Mouse (Mus musculus): Measurements from ENCODE around the gene Olfr1058. TPM values are rescaled to one million over a fixed set of nuclear protein-coding genes. Genes with fewer than 3 reads are reported as not detected.
"Not testable (repeated sequence)": the region's sequence is repeated elsewhere in the genome, so short reads cannot be mapped to it uniquely, and the experiment has no call there.

Olfr1058 gene
- total RNA-seq (2015) (not detected in 2 replicates), total RNA-seq (2017) (not detected in 2 replicates)

- ATAC-seq (ENCODE audit: poor library complexity, severe bottlenecking) = not testable (repeated sequence)
Measured at GRCm38 (mm10) chr2:86388461-86388860, at the start of gene Olfr1058. Gene Olfr1058 (minus strand): TSS chr2:86388561.

- ATAC-seq (ENCODE audit: poor library complexity, severe bottlenecking) = not testable (repeated sequence)
Measured at GRCm38 (mm10) chr2:86428511-86428910, 40.1 kb upstream of the Olfr1058 start.

DNA sequence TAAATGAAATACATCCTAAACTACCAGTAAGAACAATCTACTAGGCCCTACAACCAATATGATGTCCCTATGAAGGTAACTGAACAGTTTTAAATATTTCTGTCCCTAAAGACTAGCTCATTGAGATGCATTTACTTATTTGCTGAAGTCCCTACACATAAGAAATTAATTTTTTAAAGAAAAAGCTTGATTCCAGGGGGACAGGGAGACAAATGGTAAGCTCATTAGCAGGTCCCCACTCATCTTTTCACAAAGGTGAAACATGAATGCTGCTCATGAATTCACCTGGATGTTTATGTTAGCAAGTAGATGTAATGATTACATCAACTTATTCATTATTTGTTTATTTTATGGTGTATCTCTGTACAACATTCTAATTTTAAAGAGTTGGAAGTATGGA lies 38.3 kb upstream of the Olfr1058 start, which contains the start of gene Olfr1062:
TSS of gene Olfr1062 (minus strand) at position 101 of the 400 bp plus-strand sequence.
- ATAC-seq (ENCODE audit: poor library complexity, severe bottlenecking) = not testable (repeated sequence)

GRCm38 (mm10) chr2:86413950-86414349 lies 25.6 kb upstream of the Olfr1058 start, which contains the start of gene Olfr1061:
Gene Olfr1061 (minus strand): TSS chr2:86414050.
- no peak for ATAC-seq (ENCODE audit: poor library complexity, severe bottlenecking)

GRCm38 (mm10) chr2:86395114-86395513 lies 6.8 kb upstream of the Olfr1058 start:
- ATAC-seq (ENCODE audit: poor library complexity, severe bottlenecking) = no peak

DNA sequence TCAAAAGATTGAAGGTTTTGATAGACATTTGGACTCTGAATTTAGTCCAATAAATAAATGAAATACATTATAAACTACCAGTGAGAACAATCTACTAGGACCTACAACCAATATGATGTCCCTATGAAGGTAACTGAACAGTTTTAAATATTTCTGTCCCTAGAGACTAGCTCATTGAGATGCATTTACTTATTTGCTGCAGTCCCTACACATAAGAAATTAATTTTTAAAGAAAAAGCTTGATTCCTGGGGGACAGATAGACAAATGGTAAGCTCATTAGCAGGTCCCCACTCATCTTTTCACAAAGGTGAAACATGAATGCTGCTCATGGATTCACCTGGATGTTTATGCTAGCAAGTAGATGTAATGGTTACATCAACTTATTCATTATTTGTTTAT lies 10.1 kb downstream of the Olfr1058 start, which contains the start of gene Olfr1057:
TSS of gene Olfr1057 (minus strand) at position 101 of the 400 bp plus-strand sequence.
- ATAC-seq (ENCODE audit: poor library complexity, severe bottlenecking) = no peak

DNA sequence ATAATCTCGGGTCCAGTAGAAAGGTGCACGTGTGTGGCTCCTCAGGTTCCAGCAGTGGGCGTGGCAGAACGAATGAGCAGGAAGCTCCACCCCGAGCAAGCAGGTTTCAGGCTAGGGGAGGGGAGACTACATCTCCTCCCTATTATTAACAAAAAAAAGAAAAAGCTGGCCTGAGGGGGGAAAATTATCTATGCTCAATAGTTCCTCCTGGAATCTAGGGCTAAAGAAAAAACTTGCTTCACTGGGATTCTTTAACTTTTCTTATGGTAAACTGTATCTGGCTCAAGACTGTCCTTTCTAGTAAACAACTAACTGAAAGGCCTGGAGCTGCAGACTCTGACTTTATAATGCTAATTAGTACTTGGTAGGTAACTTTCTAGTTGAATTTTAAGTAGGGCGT lies 22.0 kb downstream of the Olfr1058 start:
- ATAC-seq (ENCODE audit: poor library complexity, severe bottlenecking) = not testable (repeated sequence)

GRCm38 (mm10) chr2:86362369-86362768 lies 26.0 kb downstream of the Olfr1058 start, which contains the start of gene Olfr1056:
Gene Olfr1056 (minus strand): TSS chr2:86362469.
- no peak for ATAC-seq (ENCODE audit: poor library complexity, severe bottlenecking)

DNA sequence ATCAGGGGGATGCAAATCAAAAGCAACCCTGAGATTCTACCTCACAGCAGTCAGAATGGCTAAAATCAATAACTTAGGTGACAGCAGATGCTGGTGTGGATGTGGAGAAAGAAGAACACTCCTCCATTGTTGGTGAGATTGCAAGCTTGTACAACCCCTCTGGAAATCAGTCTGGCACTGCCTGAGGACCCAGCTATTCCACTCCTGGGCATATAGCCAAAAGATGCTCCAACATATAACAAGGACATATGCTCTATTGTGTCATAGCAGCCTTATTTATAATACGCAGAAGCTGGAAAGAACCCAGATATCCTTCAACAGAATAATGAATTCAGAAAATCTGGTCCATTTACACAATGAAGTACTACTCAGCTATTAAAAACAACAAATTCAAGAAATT lies 36.6 kb downstream of the Olfr1058 start:
- ATAC-seq (ENCODE audit: poor library complexity, severe bottlenecking) = not testable (repeated sequence)

- ATAC-seq (ENCODE audit: poor library complexity, severe bottlenecking) = no peak
Measured at GRCm38 (mm10) chr2:86350184-86350583, 38.2 kb downstream of the Olfr1058 start, which contains the start of gene Olfr1055. Gene Olfr1055 (minus strand): TSS chr2:86350284.

- no peak for ATAC-seq (ENCODE audit: poor library complexity, severe bottlenecking)
Measured at GRCm38 (mm10) chr2:86335333-86335732, 53.0 kb downstream of the Olfr1058 start, which contains the start of gene Olfr1054. Gene Olfr1054 (minus strand): TSS chr2:86335433.

Other genes starting within 250 kb of the Olfr1058 start
- gene Olfr1040, start 241.8 kb downstream of the Olfr1058 start, total RNA-seq (2015) = not detected in 2 replicates
- not detected in 2 replicates for gene Olfr1040, start 241.8 kb downstream of the Olfr1058 start, total RNA-seq (2017)
- gene Olfr1042, start 226.7 kb downstream of the Olfr1058 start, total RNA-seq (2015) = not detected in 2 replicates
- gene Olfr1042, start 226.7 kb downstream of the Olfr1058 start, total RNA-seq (2017) = not detected in 2 replicates
- gene Olfr1043, start 221.0 kb downstream of the Olfr1058 start, total RNA-seq (2015) = not detected in 2 replicates
- not detected in 2 replicates for gene Olfr1043, start 221.0 kb downstream of the Olfr1058 start, total RNA-seq (2017)
- not detected in 2 replicates for gene Olfr1044, start 210.7 kb downstream of the Olfr1058 start, total RNA-seq (2015)
- gene Olfr1044, start 210.7 kb downstream of the Olfr1058 start, total RNA-seq (2017) = not detected in 2 replicates
- gene Olfr52, start 202.9 kb downstream of the Olfr1058 start, total RNA-seq (2015) = not detected in 2 replicates
- not detected in 2 replicates for gene Olfr52, start 202.9 kb downstream of the Olfr1058 start, total RNA-seq (2017)
- gene Olfr1045, start 185.6 kb downstream of the Olfr1058 start, total RNA-seq (2015) = not detected in 2 replicates
- not detected in 2 replicates for gene Olfr1045, start 185.6 kb downstream of the Olfr1058 start, total RNA-seq (2017)
- not detected in 2 replicates for gene Olfr1046, start 169.2 kb downstream of the Olfr1058 start, total RNA-seq (2015)
- not detected in 2 replicates for gene Olfr1046, start 169.2 kb downstream of the Olfr1058 start, total RNA-seq (2017)
- gene Olfr1047, start 157.2 kb downstream of the Olfr1058 start, total RNA-seq (2015) = not detected in 2 replicates
- not detected in 2 replicates for gene Olfr1047, start 157.2 kb downstream of the Olfr1058 start, total RNA-seq (2017)
- not detected in 2 replicates for gene Olfr1048, start 148.3 kb downstream of the Olfr1058 start, total RNA-seq (2015)
- not detected in 2 replicates for gene Olfr1048, start 148.3 kb downstream of the Olfr1058 start, total RNA-seq (2017)
- gene Olfr1049, start 130.2 kb downstream of the Olfr1058 start, total RNA-seq (2015) = not detected in 2 replicates
- 0.37 TPM in 1 of 2 replicates, not detected in the other for gene Olfr1049, start 130.2 kb downstream of the Olfr1058 start, total RNA-seq (2017)
- not detected in 2 replicates for gene Olfr1051, start 109.5 kb downstream of the Olfr1058 start, total RNA-seq (2015)
- gene Olfr1051, start 109.5 kb downstream of the Olfr1058 start, total RNA-seq (2017) = not detected in 2 replicates
- gene Olfr1052, start 96.1 kb downstream of the Olfr1058 start, total RNA-seq (2015) = not detected in 2 replicates
- gene Olfr1052, start 96.1 kb downstream of the Olfr1058 start, total RNA-seq (2017) = not detected in 2 replicates
- gene Olfr1053, start 73.3 kb downstream of the Olfr1058 start, total RNA-seq (2015) = not detected in 2 replicates
- gene Olfr1053, start 73.3 kb downstream of the Olfr1058 start, total RNA-seq (2017) = not detected in 2 replicates
- not detected in 2 replicates for gene Olfr1054, start 53.1 kb downstream of the Olfr1058 start, total RNA-seq (2015)
- not detected in 2 replicates for gene Olfr1054, start 53.1 kb downstream of the Olfr1058 start, total RNA-seq (2017)
- gene Olfr1055, start 38.3 kb downstream of the Olfr1058 start, total RNA-seq (2015) = not detected in 2 replicates
- not detected in 2 replicates for gene Olfr1055, start 38.3 kb downstream of the Olfr1058 start, total RNA-seq (2017)
- gene Olfr1056, start 26.1 kb downstream of the Olfr1058 start, total RNA-seq (2015) = not detected in 2 replicates
- not detected in 2 replicates for gene Olfr1056, start 26.1 kb downstream of the Olfr1058 start, total RNA-seq (2017)
- gene Olfr1057, start 10.2 kb downstream of the Olfr1058 start, total RNA-seq (2015) = not detected in 2 replicates
- gene Olfr1057, start 10.2 kb downstream of the Olfr1058 start, total RNA-seq (2017) = not detected in 2 replicates
- not detected in 2 replicates for gene Olfr1061, start 25.5 kb upstream of the Olfr1058 start, total RNA-seq (2015)
- gene Olfr1061, start 25.5 kb upstream of the Olfr1058 start, total RNA-seq (2017) = not detected in 2 replicates
- not detected in 2 replicates for gene Olfr1062, start 38.2 kb upstream of the Olfr1058 start, total RNA-seq (2015)
- not detected in 2 replicates for gene Olfr1062, start 38.2 kb upstream of the Olfr1058 start, total RNA-seq (2017)
- gene Olfr1065, start 62.0 kb upstream of the Olfr1058 start, total RNA-seq (2015) = not detected in 2 replicates
- gene Olfr1065, start 62.0 kb upstream of the Olfr1058 start, total RNA-seq (2017) = not detected in 2 replicates
- gene Olfr1066, start 67.7 kb upstream of the Olfr1058 start, total RNA-seq (2015) = not detected in 2 replicates
- not detected in 2 replicates for gene Olfr1066, start 67.7 kb upstream of the Olfr1058 start, total RNA-seq (2017)
- not detected in 2 replicates for gene Olfr228, start 98.8 kb upstream of the Olfr1058 start, total RNA-seq (2015)
- gene Olfr228, start 98.8 kb upstream of the Olfr1058 start, total RNA-seq (2017) = not detected in 2 replicates
- gene Olfr1076, start 119.9 kb upstream of the Olfr1058 start, total RNA-seq (2015) = not detected in 2 replicates
- not detected in 2 replicates for gene Olfr1076, start 119.9 kb upstream of the Olfr1058 start, total RNA-seq (2017)
- not detected in 2 replicates for gene Olfr1079, start 153.9 kb upstream of the Olfr1058 start, total RNA-seq (2015)
- not detected in 2 replicates for gene Olfr1079, start 153.9 kb upstream of the Olfr1058 start, total RNA-seq (2017)
- gene Olfr1080, start 169.7 kb upstream of the Olfr1058 start, total RNA-seq (2015) = not detected in 2 replicates
- not detected in 2 replicates for gene Olfr1080, start 169.7 kb upstream of the Olfr1058 start, total RNA-seq (2017)
- not detected in 2 replicates for gene Olfr1082, start 210.4 kb upstream of the Olfr1058 start, total RNA-seq (2015)
- gene Olfr1082, start 210.4 kb upstream of the Olfr1058 start, total RNA-seq (2017) = not detected in 2 replicates